Mouse (Mus musculus) heart, adult 2 months (tissue): ENCODE measurements around the gene Il9r.
A peak's percentile ranks its signal among the peaks of the same experiment; 100 is the strongest.

Experiments used
- CTCF ChIP-seq: fragments of 200-600 bp; IDR thresholded peaks from 2 replicates; pipeline ENCODE4 v1.8.1; 2022; ENCODE audit warnings: antibody characterized with exemption, mild to moderate bottlenecking, moderate library complexity
- EP300 ChIP-seq: fragments of 200-500 bp; IDR thresholded peaks from 2 replicates; pipeline ENCODE4 v1.6.1; 2011; ENCODE audit warnings: low read depth, low read length, control low read depth; ENCODE audit not compliant: insufficient read depth
- POLR2A ChIP-seq: fragments of 200-500 bp; IDR thresholded peaks from 2 replicates; pipeline ENCODE4 v1.6.1; 2011; ENCODE audit warnings: mild to moderate bottlenecking, low read depth, low read length, control low read depth; ENCODE audit not compliant: insufficient read depth

GRCm38 (mm10) chr11:32222570-32223194 is 22.6 kb upstream of the Il9r start:
- peak; percentile 32; the same call in 1 of the 2 replicates for TF ChIP-seq POLR2A
- TF ChIP-seq CTCF: no peak
- TF ChIP-seq EP300: no peak
